Mouse (Mus musculus) forebrain, embryonic 14.5 days (tissue): ENCODE results near the gene Myo1d. TPM values are rescaled to one million over a fixed set of nuclear protein-coding genes. Genes with fewer than 3 reads are reported as not detected.

Experiments
- ATAC-seq: fragments of 200-750 bp; cut with Nextera tagmentation; 2 replicates; pipeline ENCODE4 v1.8.0; 2017; ENCODE audit warnings: mild to moderate bottlenecking, moderate library complexity
- DNase-seq: peaks from one replicate; pipeline ENCODE4 v3.0.0-alpha.2; 2015; ENCODE audit warnings: low spot score
- H3K27ac ChIP-seq: fragments of 300-500 bp; sonication (generic); 2 replicates; pipeline ENCODE4 v1.5.1; 2014; ENCODE audit warnings: low read depth, mild to moderate bottlenecking, control low read depth, low read length, moderate library complexity
- H3K27me3 ChIP-seq: fragments of 300-500 bp; sonication (generic); replicated peaks from 2 replicates; pipeline ENCODE4 v1.6.1; 2014; ENCODE audit warnings: low read length, control low read depth, mixed read lengths; ENCODE audit not compliant: control insufficient read depth, insufficient read depth
- H3K36me3 ChIP-seq: fragments of 300-500 bp; sonication (generic); 2 replicates; pipeline ENCODE4 v1.6.1; 2014; ENCODE audit warnings: low read length, control low read depth; ENCODE audit not compliant: control insufficient read depth, insufficient read depth
- H3K4me1 ChIP-seq: fragments of 300-500 bp; sonication (generic); 2 replicates; pipeline ENCODE4 v1.6.1; 2014; ENCODE audit warnings: antibody characterized with exemption, low read length, control low read depth; ENCODE audit not compliant: control insufficient read depth, insufficient read depth
- H3K4me2 ChIP-seq: fragments of 300-500 bp; sonication (generic); 2 replicates; pipeline ENCODE4 v1.6.1; 2014; ENCODE audit warnings: mild to moderate bottlenecking, control low read depth, low read length
- H3K4me3 ChIP-seq: fragments of 300-500 bp; sonication (generic); 2 replicates; pipeline ENCODE4 v1.5.1; 2014; ENCODE audit warnings: low read depth, low read length, control low read depth
- H3K9ac ChIP-seq: fragments of 300-500 bp; sonication (generic); 2 replicates; pipeline ENCODE4 v1.6.1; 2014; ENCODE audit warnings: mild to moderate bottlenecking, low read length, control low read depth, moderate library complexity
- H3K9me3 ChIP-seq: fragments of 300-500 bp; sonication (generic); replicated peaks from 2 replicates; pipeline ENCODE4 v1.6.1; 2016; ENCODE audit warnings: low read length, control low read depth, mixed read lengths; ENCODE audit not compliant: control insufficient read depth
- WGBS: fragments of 180-500 bp; shearing (Covaris S2); extraction: QIAGEN DNeasy Blood & Tissue Kit; methylation state at CpG from one replicate; pipeline ENCODE4 v1.1.7; 2014; 5-methylcytosine and 5-hydroxymethylcytosine counted together
- polyA plus RNA-seq: library from polyadenylated mRNA; unstranded; fragments of >200 nt; fragmentation: Nextera tagmentation; extraction: Ambion mirVana; gene quantifications from 2 replicates; pipeline ENCODE4 v1.2.1, GENCODE M21; 2014

Myo1d gene
- polyA plus RNA-seq, 1 experiment from 2014 or later = 1.3 TPM

DNA sequence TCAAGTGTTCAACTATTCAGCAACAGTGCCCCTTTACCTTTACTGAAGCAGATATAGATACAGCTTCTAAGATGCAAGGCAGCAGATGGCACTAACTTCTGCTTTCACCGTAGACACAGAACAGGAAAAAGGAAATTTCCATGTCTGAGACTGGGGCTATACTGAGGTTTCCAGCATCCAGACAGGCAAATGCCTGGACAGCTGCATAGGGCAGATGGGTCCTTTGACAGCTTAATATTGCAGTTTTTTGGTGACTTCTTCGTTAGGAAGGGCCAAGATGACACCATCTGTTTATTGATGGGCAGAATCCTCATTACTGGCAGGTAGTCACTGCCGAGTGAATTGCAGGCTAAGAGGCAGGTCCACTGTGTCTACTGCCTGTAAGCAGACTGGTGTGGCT is 228.2 kb downstream of the Myo1d start:
- 55% methylated on average over 3 of the region's 3 CpGs for WGBS
- Histone ChIP-seq H3K9me3 (no peaks in the 10 kb centered on the region), H3K27me3 (no peaks in the 10 kb centered on the region), H3K4me2 (no peak overlapping the region), H3K4me1 (peaks cover 13% of the 10 kb centered on the region; the same call in 1 of the 2 replicates), H3K4me3 (no peak overlapping the region), H3K27ac (peak overlapping the region; percentile 77), H3K9ac (no peak overlapping the region), H3K36me3 (no peaks in the 10 kb centered on the region)
- DNase-seq (peak; percentile 81), ATAC-seq (peak; percentile 83)

DNA sequence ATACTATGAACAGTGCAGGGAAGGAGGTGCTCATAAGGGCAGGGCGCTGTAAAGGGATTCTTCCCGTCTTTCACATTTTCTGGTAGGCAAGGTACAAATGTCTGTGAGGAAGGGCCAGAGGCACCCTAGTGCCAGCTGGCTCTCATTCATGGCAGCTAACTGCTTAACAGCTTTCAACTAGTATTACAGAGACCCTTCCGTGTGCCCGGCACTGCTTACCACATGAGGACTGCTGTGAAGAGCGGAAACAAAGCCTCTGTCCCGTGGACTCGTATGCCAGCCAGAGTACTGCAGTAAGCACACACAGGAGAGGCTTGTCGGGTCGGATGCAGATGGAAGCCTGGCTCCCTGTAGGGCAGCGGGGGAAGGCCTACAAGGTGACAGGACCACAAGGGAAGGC is 229.6 kb downstream of the Myo1d start:
- no peaks in the 10 kb centered on the region for H3K27me3 ChIP-seq

DNA sequence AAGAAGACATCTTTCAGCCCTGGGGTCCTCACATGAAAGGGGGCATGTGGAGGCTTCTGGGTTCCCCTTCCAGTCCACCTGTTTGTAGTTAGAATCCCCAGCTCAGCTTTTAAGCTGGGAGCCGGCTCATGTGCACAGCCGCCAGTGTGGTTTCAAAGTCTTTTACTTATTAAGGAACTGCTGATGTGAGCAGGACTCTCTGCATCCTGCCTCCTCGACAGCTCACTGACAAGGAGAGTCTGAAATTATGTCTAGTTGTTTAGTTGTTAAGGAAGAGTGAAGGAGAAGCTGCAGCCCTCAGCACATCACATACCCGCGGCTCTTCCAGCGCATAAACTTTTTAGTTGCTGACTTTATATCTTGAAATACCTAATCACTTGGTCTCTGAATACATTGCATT is 230.0 kb downstream of the Myo1d start:
- Histone ChIP-seq H3K27ac (peak overlapping the region; percentile 67; the same call in 1 of the 2 replicates), H3K9ac (no peak overlapping the region), H3K4me1 (peaks cover 13% of the 10 kb centered on the region; the same call in 1 of the 2 replicates), H3K9me3 (no peaks in the 10 kb centered on the region), H3K4me2 (no peak overlapping the region), H3K4me3 (no peak overlapping the region), H3K36me3 (no peaks in the 10 kb centered on the region), H3K27me3 (no peaks in the 10 kb centered on the region)
- 76% methylated on average over 6 of the region's 6 CpGs for WGBS
- DNase-seq (no peak), ATAC-seq (no peak)

More for the DNA sequence above, 229.6 kb downstream of the Myo1d start:
- Histone ChIP-seq H3K9me3 (no peaks in the 10 kb centered on the region), H3K4me2 (no peak overlapping the region), H3K27ac (peak overlapping the region; percentile 67; the same call in 1 of the 2 replicates), H3K9ac (no peak overlapping the region), H3K4me1 (peaks cover 13% of the 10 kb centered on the region; the same call in 1 of the 2 replicates), H3K4me3 (no peak overlapping the region), H3K36me3 (no peaks in the 10 kb centered on the region)
- ATAC-seq = peak; percentile 58
- peak; percentile 67 for DNase-seq
- 54% methylated on average over 10 of the region's 10 CpGs for WGBS

DNA sequence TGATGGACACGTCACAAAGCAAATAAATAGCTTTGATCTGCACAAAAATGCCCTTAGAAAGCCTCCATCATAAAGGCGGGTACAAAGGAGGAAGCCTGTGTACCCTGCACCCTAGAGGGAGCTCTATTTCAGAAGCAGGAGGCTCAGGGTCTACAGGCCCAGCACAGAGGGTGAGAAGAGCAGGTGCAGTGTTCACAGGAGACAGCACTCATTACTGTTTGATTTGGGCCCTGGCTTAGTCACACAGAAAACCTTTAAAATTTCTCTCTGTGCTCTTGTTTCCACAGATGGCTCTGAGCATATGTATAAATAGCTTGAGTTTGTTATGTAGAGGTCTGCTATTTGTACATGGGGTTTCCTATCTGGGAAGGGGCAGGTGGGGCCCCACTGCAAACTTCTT is 233.6 kb downstream of the Myo1d start:
- DNase-seq = peak; percentile 17
- WGBS = 60% methylated on average over 2 of the region's 2 CpGs

DNA sequence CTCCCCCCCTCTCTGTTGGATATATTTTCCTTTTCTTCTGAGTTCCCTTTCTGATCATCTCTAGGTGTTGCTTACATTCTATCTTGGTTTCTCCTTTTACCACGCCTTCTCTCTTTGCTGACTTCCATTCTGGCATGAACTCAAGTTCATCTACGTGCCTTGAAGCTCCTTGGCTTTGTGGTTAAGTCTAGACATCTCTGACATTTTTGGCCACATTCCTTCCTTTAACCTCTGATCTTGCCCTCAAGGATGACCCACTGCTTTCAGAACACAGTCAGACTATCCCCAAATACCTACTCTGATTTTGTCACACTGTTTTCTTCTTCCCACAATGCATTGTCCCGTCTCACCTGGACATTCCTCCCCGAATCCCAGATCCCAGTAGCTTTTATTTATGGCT is 240.8 kb downstream of the Myo1d start:
- no peaks in the 10 kb centered on the region for H3K4me1 ChIP-seq
- no peak overlapping the region for H3K27ac ChIP-seq
- no peak overlapping the region for H3K4me2 ChIP-seq
- ATAC-seq = no peak
- WGBS = 86% methylated on average over 4 of the region's 4 CpGs
- no peaks in the 10 kb centered on the region for H3K36me3 ChIP-seq
- no peaks in the 10 kb centered on the region for H3K27me3 ChIP-seq
- H3K9me3 ChIP-seq = no peaks in the 10 kb centered on the region
- DNase-seq = no peak
- H3K4me3 ChIP-seq = no peak overlapping the region
- no peak overlapping the region for H3K9ac ChIP-seq

More for the DNA sequence above, 233.6 kb downstream of the Myo1d start:
- H3K27me3 ChIP-seq = no peaks in the 10 kb centered on the region
- ATAC-seq = no peak
- no peak overlapping the region for H3K27ac ChIP-seq
- no peaks in the 10 kb centered on the region for H3K36me3 ChIP-seq
- H3K4me2 ChIP-seq = no peak overlapping the region
- H3K4me3 ChIP-seq = no peak overlapping the region
- H3K4me1 ChIP-seq = peaks cover 7% of the 10 kb centered on the region; the same call in 1 of the 2 replicates
- H3K9ac ChIP-seq = no peak overlapping the region
- no peaks in the 10 kb centered on the region for H3K9me3 ChIP-seq

DNA sequence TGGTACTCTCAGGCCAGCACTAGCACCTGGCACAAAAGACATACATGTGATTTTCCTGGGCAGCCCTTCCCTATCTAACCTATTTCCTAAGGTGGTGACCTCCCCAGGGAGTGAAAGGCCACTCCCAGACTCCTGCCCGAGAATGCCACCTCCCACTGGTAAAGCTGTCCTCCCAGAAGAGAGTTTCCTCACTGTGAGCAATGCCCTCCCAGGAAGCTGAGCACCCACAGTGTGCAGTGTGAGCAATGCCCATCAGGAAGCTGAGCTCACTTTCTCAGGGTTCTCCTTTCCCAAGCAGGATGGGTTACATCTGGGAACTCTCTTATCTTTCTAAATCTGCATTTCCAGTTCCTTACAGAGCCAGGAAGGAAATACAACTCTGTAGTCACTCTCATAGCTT is 246.9 kb downstream of the Myo1d start:
- Histone ChIP-seq H3K9ac (no peak overlapping the region), H3K27ac (no peak overlapping the region), H3K4me2 (no peak overlapping the region), H3K27me3 (no peaks in the 10 kb centered on the region), H3K9me3 (no peaks in the 10 kb centered on the region), H3K4me3 (no peak overlapping the region), H3K36me3 (no peaks in the 10 kb centered on the region), H3K4me1 (no peaks in the 10 kb centered on the region)
- 38% methylated on average over 1 of the region's 1 CpGs for WGBS
- DNase-seq (no peak), ATAC-seq (no peak)

DNA sequence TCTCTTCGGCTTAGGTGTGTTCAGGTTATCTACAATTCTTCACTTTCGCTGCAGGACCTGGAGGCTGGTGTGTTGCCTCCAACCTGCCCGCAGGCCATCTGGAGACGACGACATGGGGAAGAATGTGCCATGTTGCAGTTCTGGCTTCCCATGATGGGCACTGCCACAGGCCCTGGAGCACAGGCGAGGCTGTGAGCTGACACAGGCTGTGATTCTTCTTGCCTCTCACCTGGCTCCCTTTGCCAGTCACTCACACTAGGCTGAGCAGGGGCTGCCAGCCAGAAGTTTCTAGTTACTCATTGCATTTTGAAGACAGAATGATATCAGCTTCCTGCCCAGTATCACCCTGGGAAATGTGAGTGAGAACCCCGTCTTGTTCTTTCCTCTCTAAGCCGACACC is 250.7 kb downstream of the Myo1d start:
- DNase-seq (no peak), ATAC-seq (no peak)
- Histone ChIP-seq H3K4me2 (no peak overlapping the region), H3K4me1 (0 out of 2 replicates have a peak, but pooled peaks cover 2% of the 10 kb centered on the region), H3K27me3 (no peaks in the 10 kb centered on the region), H3K9ac (no peak overlapping the region), H3K4me3 (no peak overlapping the region), H3K27ac (no peak overlapping the region), H3K36me3 (no peaks in the 10 kb centered on the region), H3K9me3 (no peaks in the 10 kb centered on the region)
- 88% methylated on average over 8 of the region's 8 CpGs for WGBS

DNA sequence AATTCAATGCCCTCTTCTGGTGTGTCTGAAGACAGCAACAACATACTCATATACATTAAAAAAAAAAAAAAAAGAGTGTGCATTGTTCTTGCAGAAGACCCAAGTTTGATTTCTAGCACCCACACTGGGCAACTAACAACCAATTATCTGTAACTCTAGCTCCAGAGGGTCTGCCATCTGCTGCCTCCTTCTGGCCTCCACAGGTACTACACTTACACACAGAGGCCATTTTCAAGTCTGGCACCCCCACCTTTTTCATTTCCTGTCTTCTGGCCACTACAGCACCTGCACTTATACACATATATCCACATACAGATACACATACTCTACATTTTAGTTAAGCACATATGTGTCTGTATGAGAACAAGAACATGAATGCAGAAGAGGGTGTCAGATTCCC is 252.1 kb downstream of the Myo1d start:
- no peak overlapping the region for H3K27ac ChIP-seq
- H3K4me3 ChIP-seq = no peak overlapping the region
- no peaks in the 10 kb centered on the region for H3K36me3 ChIP-seq
- H3K4me1 ChIP-seq = 0 out of 2 replicates have a peak, but pooled peaks cover 2% of the 10 kb centered on the region
- DNase-seq (no peak), ATAC-seq (no peak)
- no peak overlapping the region for H3K4me2 ChIP-seq
- no peak overlapping the region for H3K9ac ChIP-seq
- H3K9me3 ChIP-seq = no peaks in the 10 kb centered on the region
- no peaks in the 10 kb centered on the region for H3K27me3 ChIP-seq

DNA sequence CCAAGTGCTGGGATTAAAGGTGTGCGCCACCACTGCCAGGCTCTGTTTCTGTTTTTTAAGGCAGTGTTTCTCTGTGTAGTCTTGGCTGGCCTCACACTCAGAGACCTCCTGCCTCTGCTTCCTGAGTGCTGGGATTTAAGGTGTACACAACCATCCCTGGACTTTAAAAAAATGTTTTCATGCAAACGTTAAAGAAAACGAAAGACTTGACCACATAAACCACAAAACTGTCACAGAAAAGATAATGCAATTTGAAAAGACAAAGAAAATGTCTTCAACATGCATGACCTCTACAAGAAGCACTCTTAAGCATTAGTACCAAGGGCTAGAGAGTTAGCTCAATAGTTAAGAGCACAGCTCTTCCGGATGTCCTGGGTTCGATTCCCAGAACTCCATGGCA is 255.6 kb downstream of the Myo1d start:
- DNase-seq (no peak), ATAC-seq (no peak)
- Histone ChIP-seq H3K27me3 (no peaks in the 10 kb centered on the region), H3K4me1 (peaks cover 11% of the 10 kb centered on the region), H3K27ac (no peak overlapping the region), H3K9ac (no peak overlapping the region), H3K4me3 (no peak overlapping the region), H3K36me3 (no peaks in the 10 kb centered on the region), H3K4me2 (no peak overlapping the region), H3K9me3 (no peaks in the 10 kb centered on the region)
- WGBS = 89% methylated on average over 5 of the region's 5 CpGs
